Mouse (Mus musculus): Measurements from ENCODE around the gene Sclt1.

DNA sequence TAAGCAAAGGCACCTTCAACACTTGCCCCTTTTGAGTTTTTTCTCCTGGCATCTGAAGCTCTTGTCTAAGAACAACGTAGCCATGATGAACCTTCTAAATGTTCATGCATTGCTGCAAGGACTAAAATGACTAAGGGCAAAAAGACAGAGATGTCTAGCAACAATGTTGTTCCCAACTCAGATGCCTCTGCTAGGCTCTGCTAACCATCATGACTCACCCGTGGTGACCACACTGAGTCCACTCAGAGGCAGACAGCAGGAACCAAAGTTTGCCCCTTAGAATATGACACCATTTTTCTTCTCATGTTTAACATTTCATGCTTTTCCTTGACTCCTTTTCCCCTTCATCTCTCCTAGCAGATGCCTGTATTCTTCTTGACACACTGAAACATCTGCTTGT, 12.2 kb upstream of the Sclt1 start:
- TF ChIP-seq CTCF (conservative IDR thresholded peaks at IDR 0.05; ENCODE audit: insufficient read depth, insufficient read length, low read depth, low read length) (no peak), POLR2A (IDR thresholded peaks at IDR 0.05; ENCODE audit: low read depth, low read length) (no peak)

Measured in kidney, adult 2 months (tissue).